Mouse (Mus musculus) gastrocnemius, postnatal 36 days (tissue): ENCODE measurements at regions not wholly inside any gene's neighbourhood (a gene's known extent, or its start where the extent isn't known, plus 50 kb on each side); places are given as distances from the start of the nearest gene placed in this dataset.

Source experiments
- DNase-seq, 2 experiments: peaks; one replicate each; pipeline ENCODE4 v3.0.0; 2022
- intact Hi-C: fragments of 180-260 bp; cut with DNase I; formaldehyde crosslinking; loops from one replicate; pipeline ENCODE4 v1.15.1; 2025

GRCm38 (mm10) chr16:58343921-58344320 is 64.3 kb upstream of the Dcbld2 start:
- intact Hi-C loops, result no loop called here
- no peak for DNase-seq

GRCm38 (mm10) chr16:58349354-58349753 is 58.9 kb upstream of the Dcbld2 start:
- intact Hi-C loops, result no loop called here
- DNase-seq, result peak in 1 of 2 experiments; percentile 5

DNA sequence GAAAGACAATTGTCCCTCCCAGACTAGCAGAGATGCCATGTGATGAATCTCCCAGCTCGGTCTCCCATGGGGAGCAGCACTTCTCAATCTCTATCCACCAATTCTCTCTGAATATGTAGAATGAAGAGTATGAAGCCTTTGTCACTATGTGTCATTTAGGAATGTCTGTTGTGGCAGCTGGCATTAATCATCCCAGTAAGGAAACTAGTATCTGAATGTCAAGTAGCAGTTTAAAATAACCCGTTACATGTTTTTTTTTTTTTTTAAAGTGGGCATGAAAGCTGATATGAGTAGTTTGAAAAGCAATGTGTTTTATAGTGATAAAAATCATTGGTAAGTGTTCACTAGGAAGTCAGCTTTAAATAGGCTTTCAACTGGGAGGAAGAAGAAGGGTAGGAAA is 58.4 kb upstream of the Dcbld2 start:
- intact Hi-C loops, result no loop called here
- no peak for DNase-seq

DNA sequence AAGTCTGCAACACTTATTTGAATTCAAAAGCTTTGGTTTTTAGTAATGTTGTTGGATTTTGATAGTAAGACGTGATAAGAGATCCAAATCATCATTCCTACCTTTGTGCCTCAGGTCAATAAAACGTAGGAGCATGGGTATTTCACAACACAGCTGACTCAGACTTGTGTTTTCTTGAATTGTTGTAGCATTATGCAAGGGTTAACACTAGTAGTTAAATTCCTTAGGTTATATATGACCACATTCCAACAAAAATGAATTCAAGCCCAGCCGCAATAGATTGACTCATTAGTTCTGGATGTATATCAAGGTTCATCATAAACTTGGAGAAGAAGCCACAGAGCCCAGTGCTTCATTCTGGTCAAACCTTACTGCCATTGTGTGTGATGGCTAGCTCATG is 56.1 kb upstream of the Dcbld2 start:
- intact Hi-C loops, result no loop called here
- DNase-seq, result no peak

DNA sequence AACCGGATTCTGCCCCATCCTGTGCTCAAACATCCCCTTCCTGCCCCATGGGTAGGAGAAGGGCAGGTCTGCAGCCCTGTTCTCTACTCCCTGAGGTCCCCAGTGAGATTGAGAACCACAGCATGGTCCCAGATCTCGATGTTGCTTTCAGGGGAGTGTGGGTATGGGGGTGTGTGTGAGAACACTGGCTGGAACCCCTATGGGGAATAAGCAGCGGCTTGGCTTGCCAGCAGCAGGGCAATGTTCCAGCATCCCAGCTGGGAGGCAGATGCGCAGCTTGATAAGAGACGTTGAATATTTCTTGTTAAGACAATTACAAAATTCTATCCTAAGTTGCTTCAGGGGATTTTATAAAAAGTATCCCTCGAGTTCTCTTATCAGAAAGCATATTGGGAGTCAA is 53.7 kb upstream of the Dcbld2 start:
- DNase-seq, result peak; percentile 65 to 67
- intact Hi-C loops, result no loop called here
